Mouse (Mus musculus) left cerebral cortex, postnatal 25 days (tissue): ENCODE measurements around the gene Nfs1. TPM values are rescaled to one million over a fixed set of nuclear protein-coding genes. Genes with fewer than 3 reads are reported as not detected.
A peak's percentile ranks its signal among the peaks of the same experiment; 100 is the strongest.
"Not testable (repeated sequence)": the region's sequence is repeated elsewhere in the genome, so short reads cannot be mapped to it uniquely, and the experiment has no call there.

Experiments used
- DNase-seq, 2 experiments: peaks; one replicate each; pipeline ENCODE4 v3.0.0; 2022; ENCODE audit warnings: low spot score in 2 of 2, mixed read lengths in 1 of 2
- intact Hi-C: fragments of 180-260 bp; cut with DNase I; formaldehyde crosslinking; loops from one replicate; pipeline ENCODE4 v1.15.1; 2025
- total RNA-seq, 2 experiments: library from RNA; stranded (reverse); gene quantifications; 2 replicates each; pipeline ENCODE4 v1.2.3; 2021

The Nfs1 gene
- total RNA-seq, 2 experiments from 2014 or later: 37.8 to 42.7 TPM

- DNase-seq: no peak
- intact Hi-C loops: no loop called here
Measured at GRCm38 (mm10) chr2:156146272-156146989, 2.4 kb upstream of the Nfs1 start.

- no peak for DNase-seq
- intact Hi-C loops: no loop called here
Measured at GRCm38 (mm10) chr2:156145486-156146130, 1.6 kb upstream of the Nfs1 start.

DNA sequence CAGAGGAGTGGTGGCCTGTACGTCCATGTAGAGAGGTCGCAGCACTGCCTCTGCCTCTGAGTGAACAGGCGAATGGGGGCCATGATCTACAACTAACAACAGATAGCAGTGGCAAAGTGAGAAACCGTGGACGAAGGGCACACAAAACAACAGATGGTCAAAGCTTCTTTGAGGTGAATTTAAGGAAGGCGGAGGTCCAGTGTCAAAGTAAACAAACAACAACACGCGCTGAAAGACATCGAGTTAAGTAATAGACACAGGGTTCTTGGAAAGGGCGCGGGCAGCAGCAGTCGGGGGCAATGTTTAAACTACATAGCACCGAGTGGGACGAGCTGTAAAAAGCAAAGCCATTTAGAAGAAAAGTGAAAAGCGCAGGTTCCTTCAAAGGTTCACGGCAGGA lies 619 bp downstream of the Nfs1 start:
- DNase-seq: no peak

GRCm38 (mm10) chr2:156142820-156143219 lies 1.2 kb downstream of the Nfs1 start:
- intact Hi-C loops: loop anchor here (2.0 to 5.0 kb wide), 2 partner anchors 32 to 181 kb away; partner anchors contain the start of genes Cpne1 and Rbm12
- DNase-seq: no peak

More for the DNA sequence above, 619 bp downstream of the Nfs1 start:
- intact Hi-C loops: loop anchor here (2.0 to 5.0 kb wide), 2 partner anchors 33 to 181 kb away; partner anchors contain the start of genes Cpne1 and Rbm12

GRCm38 (mm10) chr2:156135695-156136094 lies 8.3 kb downstream of the Nfs1 start:
- intact Hi-C loops: no loop called here
- no peak for DNase-seq

- intact Hi-C loops: no loop called here
- DNase-seq: no peak
Measured at GRCm38 (mm10) chr2:156134161-156134560, 9.8 kb downstream of the Nfs1 start.

DNA sequence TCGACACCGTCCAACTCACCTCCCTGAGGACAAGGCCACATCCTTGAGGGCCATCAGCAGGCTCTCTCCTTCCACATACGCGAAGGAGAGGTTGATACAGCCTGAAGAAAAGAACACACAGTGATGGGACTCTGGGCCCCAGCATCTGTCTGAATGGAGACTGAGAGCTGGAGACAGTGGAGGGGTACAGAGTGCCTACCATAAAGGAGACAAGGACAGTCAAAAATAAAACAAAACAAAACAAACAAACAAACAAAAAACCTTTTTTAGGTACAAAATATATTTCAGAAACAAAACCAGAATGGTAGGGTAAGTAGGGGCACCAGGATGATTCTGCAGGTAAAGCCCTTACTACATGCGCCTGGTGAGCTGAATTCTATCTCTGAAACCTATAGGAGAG lies 17.0 kb downstream of the Nfs1 start, which contains the start of gene Gm28036:
Gene Gm28036 (minus strand): TSS at position 101 of the 400 bp plus-strand sequence.
- intact Hi-C loops: no loop called here

DNA sequence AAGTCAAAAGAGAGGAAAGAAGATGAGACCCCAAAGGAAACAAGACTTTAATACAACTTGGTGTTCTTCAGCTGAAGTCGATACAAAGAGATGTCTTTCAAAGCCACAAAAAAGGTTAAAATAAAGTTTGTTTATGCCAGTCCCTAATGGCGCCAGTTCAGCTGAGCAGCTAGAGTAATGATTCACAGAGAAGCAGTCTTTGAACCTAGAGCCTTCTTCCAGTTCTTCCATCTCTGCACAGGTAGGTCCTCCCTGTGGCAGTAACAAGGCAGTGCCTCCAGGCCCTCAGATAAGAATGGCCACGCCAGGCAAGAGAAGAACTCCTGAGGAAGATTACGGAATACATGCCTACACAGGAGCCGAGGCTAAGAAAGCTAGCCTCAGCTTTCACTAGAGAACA lies 20.3 kb downstream of the Nfs1 start:
- intact Hi-C loops: no loop called here
- DNase-seq: no peak

More for the DNA sequence above, 17.0 kb downstream of the Nfs1 start, which contains the start of gene Gm28036:
- DNase-seq: no peak

DNA sequence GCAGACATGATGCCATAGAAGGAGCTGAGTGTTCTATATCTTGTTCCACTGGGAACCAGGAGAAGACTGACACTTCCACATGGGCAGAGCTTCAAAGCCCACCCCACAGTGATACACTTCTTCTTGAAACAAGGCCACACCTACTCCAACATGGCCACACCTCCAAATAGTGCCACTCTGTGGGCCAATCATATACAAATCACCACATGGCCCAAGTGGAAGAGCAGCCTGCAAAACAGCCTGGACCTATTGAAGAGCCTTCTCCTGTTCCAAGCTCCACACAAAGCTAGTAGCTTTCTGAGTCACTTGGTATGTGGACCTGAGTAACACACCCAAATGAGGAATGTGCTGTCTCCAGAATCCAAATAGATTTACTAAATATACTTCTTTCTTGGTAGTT lies 24.4 kb downstream of the Nfs1 start:
- no peak for DNase-seq
- intact Hi-C loops: no loop called here

GRCm38 (mm10) chr2:156112080-156112423 lies 31.9 kb downstream of the Nfs1 start:
- DNase-seq, intact Hi-C loops: not testable (repeated sequence)

DNA sequence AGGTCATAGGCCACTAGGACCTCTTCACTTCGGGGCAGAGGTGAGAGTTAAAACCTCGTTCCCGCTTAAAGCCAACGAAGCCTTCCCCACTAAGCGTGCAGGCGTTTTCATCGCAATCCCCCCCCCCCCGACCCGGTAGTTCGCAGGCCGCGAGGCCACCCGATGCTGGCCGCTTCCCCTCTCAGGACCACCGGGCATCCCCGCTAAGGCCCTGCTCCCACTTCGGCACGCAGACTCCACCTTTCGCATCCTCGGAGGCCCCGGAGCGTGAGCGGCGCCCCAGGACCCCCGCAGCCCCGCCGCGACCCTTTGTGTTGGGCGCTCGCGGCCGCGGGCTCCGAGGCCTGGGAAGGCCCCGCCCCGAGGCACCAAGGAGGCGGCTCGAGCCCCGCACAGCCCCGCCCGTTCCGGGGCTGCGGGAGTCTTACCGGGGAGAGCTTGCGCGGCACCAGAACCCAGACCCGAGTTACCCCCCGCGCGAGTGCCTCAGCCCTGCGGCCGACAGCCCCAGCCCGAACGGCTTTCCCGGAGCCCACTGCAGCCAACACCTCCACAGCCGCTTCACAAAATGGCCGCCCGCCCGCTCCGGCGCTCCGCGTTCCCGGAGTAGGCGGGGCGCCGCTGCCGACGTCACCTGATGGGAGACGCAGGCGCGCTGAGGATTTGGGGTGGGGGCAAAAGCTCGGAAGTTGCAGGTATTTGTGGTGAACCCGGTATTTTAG lies 32.5 kb downstream of the Nfs1 start, which contains the start of the genes Cpne1 and Rbm12:
Gene Cpne1 (minus strand): TSS at position 608 of the 722 bp plus-strand sequence.
Gene Rbm12 (minus strand): TSS at position 621 of the 722 bp plus-strand sequence.
- peak; percentile 92 to 93 for DNase-seq
- intact Hi-C loops: loop anchor here (2.0 kb wide), 2 partner anchors 31 to 103 kb away; partner anchors contain the start of gene Ergic3

DNA sequence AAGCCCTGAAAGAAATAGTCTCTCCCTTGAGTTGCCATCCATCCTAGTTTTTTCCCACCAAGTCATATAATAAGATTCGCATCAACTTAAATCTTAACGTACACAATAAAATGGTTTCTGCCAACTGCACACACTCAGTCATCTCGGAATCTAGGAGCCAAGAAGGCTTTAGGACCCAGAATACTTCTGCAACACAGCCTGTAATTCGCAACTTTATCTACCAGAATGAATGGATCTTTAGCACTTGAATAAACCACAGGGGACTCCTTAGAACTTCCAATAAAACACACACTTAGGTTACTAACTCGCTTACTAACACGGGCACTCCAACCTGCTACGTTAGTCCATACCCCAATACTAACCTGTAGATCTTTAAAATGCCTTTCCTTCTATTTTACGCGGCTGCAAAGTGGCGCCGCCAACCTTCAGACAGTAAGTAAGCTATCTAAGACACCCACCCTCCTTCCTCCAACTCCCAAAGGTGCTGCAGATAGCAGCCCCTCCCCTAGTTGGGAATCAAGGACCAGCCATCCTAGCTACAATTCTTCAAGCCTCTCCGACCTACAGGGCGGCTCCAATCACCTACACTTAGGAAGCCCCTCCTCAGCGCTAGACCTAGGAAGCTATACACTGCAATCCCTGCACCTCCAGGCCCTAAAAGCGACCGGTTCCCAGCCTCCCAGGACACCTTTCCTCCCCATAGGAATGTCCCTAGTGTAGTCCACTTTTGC lies 33.2 kb downstream of the Nfs1 start:
- intact Hi-C loops: loop anchor here (2.0 kb wide), 2 partner anchors 32 to 102 kb away; partner anchors contain the start of gene Ergic3

DNA sequence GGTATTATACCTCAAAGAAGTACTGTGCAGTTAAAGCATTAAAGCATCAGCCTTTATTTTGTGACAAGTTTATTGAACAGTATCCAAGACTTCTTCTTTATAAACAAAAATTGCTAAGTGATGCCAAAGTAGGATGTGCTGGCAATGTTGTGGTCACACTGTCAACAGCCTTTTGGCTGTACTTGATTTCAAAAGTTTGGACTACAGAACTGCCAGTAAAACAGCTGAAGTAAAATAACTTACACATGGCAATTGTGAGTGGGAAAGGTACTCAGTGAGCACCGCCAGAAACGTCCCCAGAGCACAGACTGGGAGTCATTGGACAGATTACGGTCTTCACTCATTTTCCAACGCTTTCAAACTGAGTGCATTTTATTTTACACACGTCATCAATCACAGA lies 52.1 kb downstream of the Nfs1 start:
- intact Hi-C loops: no loop called here
- DNase-seq: no peak

More for the DNA sequence above, 33.2 kb downstream of the Nfs1 start:
- DNase-seq: peak; percentile 30 to 34

DNA sequence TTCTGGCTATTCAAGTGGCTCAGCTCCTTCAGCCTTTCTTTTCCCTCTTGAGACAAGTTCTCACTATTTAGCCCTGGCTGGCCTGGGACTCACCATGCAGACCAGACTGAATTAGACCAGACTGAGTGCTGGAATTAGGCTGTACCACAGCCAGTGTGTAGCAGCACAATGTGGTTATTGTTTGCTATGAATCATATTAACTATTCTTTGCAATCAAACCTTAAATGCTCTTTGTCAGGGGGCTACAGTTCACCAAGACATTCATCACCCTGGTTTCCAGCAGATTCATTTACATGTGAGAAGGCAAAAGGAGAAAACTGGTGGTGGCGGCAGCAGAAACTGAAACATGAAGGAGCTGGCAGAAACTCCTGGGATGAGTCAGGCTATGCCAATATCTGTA lies 54.2 kb downstream of the Nfs1 start:
- intact Hi-C loops: no loop called here
- DNase-seq: peak in 1 of 2 experiments; percentile 67

- intact Hi-C loops: no loop called here
- DNase-seq: no peak
Measured at GRCm38 (mm10) chr2:156087391-156088110, 56.4 kb downstream of the Nfs1 start.

DNA sequence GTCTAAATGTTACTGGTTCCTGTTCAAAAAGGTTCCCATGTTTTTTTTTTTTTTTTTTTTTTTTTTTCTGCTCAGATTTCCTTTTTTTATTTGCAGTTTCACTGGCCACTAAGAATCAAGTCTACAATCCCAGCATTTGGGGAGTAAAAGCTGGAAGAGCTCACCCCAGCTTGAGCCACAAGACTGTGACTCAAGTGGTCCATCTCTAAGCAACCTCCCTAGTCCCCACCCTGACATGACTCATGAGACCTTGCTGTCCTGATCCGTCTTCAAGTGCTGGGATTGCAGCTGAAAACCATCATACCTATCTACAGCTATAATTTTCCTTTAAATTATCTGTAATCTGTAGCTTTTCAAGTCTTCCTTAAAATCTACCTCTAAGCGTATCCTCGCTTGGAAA lies 59.4 kb downstream of the Nfs1 start:
- no peak for DNase-seq
- intact Hi-C loops: no loop called here

- no peak for DNase-seq
- intact Hi-C loops: no loop called here
Measured at GRCm38 (mm10) chr2:156080391-156080790, 63.6 kb downstream of the Nfs1 start.

- intact Hi-C loops: no loop called here
- no peak for DNase-seq
Measured at GRCm38 (mm10) chr2:156079674-156080073, 64.3 kb downstream of the Nfs1 start.

DNA sequence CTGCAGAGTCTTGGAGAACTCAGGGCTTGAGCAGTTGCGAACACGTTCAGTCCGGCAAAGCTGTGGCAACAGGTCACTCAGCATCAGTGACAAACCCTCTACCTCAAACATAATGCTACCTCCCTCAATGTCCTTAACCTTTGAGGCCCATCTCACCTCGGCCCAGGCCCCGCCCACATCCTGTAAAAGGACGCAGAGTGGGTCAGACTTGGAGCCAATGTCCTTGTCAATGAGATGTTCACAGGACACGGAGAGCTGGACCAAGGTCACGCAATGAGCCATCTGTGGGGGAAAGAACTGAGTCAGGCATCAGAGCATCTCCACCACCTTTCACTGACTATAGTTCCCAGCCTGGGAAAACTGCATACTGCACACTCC lies 64.8 kb downstream of the Nfs1 start:
- intact Hi-C loops: no loop called here
- no peak for DNase-seq
